Mouse (Mus musculus): ENCODE results near the gene Bend7.

Gene Bend7

DNA sequence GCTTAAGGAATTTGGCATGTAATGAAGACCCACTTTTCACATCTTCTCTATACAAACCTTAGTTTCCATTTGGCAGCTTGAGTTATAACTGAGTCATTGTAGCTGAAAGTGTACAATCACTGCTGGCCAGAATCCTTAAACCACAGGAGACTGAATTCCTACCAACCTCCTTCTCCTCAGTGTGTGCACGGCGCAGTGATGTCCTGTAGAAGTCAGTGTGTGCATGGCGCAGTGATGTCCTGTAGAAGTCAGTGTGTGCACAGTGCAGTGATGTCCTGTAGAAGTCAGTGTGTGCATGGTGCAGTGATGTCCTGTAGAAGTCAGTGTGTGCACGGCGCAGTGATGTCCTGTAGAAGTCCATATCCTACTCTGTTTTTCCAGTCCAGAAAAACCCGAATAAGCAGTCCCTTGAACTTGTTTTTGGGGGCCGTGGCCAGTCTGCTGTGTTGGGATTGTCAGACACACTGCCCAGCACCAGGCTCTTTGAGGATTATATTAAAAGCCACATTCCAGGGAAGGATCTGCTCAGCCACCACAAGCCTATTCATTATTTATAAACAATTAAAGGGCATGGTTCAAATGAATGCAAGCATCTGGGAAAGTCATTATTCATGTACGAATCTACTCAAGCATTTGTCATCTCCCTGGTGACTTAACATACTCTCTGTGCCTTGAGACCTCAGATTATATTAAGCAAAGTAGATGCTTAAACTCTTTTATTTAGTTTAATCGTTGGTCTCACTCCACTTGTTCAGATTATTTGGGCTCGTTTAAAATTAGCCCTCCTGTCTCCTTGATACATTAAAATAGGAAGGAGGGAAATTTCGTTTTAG lies 65.4 kb downstream of the Bend7 start:
- DNase-seq (ENCODE audit: low read depth, low spot score) = no peak

DNA sequence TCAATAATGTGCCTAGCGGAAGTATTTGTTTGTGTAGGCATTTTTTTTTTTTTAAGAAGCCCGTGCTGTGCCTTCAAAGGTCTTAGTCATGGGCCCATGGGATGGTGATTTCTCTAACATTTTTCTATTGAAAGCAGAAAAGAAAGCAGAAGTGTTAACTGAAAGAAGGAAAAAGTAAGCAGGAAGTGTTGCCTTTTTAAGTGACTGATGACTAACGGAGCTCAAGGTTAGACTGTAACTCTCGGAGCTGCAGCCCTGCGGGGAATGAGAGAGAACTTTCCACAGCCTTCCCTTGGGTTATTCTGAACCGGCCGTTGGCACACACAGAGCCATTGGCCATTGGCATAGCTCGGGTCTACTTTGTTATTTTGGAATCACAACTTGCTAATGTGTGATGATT lies 66.4 kb downstream of the Bend7 start:
- no peak for DNase-seq (ENCODE audit: low read depth, low spot score)

DNA sequence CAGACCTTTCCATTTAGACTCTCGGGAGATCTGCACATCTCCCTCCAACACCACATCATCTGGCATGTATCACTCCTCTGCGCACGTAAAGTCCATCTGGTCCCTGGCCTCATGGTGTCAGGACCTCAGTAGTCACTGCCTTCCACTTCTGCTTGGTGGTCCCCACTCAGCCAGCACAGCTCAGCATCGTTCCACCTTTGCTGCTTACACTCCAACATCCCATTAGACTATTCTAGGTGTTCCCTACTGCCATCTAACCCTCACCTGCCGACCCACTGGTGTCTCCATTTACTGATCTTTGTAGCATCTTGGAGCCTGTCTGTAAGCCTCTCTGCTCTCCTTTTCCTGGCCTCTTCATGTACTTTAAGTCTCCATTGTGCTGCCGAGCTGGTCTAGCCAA lies 67.4 kb downstream of the Bend7 start:
- DNase-seq (ENCODE audit: low read depth, low spot score) = no peak

DNA sequence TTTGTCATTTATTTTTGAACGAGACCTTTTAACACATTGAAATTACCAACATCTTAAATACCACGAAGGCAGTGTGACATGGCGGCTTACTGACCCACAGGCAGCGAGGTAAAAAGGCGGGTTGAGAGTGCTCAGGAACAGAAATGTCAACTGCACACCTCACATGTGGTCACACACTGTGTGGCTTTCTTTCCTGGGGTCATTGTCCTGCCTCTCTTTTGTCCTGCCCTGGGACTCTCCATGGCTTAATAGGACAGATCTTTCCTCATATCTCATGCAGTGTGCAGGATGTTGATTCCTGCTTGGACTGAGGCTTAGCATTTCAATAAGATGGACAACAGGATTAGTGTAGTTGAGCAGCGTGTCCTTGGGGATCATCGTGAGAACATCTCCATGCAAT lies 69.6 kb downstream of the Bend7 start:
- no peak for DNase-seq (ENCODE audit: low read depth, low spot score)

DNA sequence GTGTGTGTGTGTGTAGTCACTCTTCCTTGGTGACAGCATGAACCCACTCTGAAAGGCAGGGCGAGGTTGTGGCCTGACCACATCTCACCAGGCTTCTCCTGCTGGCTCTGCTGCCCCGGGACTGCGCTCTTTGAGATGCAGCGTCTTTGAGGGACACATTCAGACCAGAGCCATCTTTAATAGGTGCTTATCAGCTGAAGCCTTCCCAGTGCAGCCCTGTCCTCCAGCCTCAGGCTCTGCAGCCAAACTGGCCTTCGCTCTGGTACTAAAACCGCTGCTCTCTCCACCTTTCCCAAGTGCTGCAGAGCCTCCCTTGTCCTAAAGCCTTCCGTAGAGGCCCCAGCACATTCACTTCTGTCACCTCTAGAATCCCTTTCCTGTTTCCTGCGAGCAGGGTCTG lies 74.0 kb downstream of the Bend7 start:
- no peak for DNase-seq (ENCODE audit: low read depth, low spot score)

DNA sequence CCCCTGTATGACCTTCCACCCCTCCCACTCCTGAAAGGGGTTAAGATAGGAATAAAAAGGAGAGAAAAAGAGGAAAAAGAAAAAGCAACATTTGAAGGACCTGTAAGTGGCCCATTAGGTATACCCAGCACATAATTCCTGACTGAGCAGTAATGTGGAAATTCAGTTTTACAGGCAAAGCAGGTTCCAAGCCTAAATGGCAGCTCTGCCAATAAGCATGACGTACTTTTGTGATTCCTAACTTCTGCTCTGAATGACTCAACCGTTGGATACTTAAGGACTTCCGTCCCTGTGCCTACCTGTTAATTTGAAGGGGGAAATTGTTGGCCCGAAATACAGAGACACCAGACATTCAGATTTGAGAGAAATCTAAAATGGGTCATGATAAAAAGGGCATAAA lies 74.9 kb downstream of the Bend7 start:
- no peak for DNase-seq (ENCODE audit: low read depth, low spot score)

DNA sequence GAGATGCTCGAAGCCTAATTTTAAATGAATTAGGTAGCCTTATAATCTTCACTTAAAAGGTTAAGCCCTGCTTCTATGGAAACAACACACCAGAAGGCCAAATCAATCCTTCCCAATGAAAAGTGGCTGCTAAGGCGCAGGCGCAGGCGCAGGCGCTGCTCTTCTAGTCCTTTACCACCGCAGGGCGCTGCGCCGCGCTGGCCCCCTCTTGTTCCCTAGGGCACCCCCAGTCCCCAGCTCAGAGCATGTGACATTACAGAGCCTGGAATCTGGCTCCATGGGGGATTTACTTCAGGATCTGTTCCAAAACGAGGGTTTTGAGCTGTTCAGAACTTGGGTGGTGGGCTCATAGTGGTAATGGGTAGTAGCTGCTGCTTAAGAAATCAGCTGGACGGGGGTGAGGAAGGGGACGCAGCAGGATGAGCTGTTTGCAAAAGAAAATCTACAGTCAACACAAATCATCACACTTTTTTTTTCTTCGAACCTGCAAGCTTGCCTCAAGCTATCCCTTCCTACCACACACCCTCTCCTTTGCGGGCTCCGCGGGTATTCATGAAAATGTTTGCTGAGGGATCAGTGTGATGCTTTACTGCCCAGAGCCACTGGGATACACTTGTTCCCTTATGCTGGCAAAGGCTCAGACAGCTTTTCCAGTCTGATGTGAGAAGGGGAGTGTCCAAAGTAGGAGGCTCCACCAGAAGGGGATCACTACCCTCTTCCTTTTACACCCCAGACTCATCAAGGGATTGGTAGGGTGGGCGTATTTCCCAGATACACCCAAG lies 85.0 kb downstream of the Bend7 start:
- no peak for DNase-seq (ENCODE audit: low read depth, low spot score)

DNA sequence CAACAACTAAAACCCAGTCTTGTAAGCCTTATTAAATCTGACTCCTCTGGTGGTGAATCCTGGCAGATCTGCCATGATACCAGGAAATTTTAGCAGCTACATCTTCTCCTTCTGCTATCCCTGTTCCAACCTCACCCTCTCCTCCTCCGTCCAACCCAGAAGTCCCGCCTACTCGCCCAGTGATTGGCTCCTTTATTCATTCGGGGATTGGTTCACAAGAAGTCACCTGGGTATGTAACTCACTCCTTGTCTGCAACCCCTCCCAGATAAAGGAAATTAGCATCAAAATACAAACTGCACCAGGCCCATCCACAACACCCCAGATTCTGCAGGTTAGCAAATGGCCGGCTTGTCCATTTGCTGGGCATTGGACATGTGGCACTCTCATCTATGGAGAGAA lies 98.7 kb downstream of the Bend7 start:
- DNase-seq (ENCODE audit: low read depth, low spot score) = no peak

DNA sequence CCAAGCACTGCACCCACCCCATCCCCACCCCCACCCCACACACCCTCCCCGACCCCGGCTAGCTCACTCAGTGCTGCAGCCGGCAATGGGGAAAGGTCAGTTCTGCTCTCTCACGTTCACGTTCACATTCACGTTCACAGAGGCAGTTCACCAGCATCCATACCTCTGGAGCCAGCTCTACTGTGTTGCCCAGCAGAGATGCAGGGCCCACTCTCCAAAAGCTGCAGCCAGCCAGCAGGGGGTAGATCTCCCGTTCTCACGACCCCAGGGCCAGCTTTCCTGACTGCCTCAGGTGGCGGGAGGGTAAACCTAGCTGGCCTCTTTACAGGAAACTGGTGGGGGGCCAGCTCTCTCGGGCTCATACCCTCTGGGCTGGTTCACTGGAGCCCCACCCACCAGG lies 100.0 kb downstream of the Bend7 start:
- DNase-seq (ENCODE audit: low read depth, low spot score) = no peak

DNA sequence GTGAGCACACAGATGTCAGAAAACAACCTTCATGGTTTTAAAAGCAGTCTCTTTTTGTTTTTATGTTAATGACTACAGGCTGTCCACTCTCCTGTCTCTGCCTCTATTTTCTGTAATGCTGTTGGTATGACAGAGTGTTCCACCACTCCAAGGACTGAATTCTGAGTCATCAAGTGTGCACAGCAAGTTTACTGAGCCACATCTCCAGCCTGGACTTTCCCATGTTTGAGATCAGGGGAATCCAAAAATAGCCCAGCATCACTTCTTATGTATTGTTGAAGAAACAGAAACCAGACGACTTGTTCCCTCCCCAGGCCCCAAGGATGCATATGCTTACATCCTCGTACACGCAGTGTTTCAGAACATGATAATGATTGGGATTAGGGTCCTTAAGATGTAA lies 102.6 kb downstream of the Bend7 start:
- DNase-seq (ENCODE audit: low read depth, low spot score) = no peak

DNA sequence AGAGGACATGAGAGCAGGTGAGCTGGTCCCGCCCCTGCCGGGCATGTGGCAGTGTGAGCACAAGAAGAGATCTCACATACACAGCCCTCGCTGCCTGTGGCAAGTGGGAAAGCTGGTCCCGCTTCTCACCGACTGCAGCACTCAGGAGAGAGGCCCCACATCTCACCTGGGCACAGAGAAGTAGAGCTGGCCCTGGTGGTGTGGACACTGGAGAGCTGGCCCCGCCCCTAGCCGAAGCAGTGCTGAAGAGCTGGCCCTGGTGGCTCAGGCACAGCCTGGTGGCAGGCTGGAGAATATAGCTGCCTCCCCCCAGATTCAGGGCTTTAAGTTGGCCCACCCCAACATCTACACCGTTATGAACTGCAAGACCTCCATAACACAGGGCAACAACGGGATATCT lies 106.4 kb downstream of the Bend7 start:
- no peak for DNase-seq (ENCODE audit: low read depth, low spot score)

DNA sequence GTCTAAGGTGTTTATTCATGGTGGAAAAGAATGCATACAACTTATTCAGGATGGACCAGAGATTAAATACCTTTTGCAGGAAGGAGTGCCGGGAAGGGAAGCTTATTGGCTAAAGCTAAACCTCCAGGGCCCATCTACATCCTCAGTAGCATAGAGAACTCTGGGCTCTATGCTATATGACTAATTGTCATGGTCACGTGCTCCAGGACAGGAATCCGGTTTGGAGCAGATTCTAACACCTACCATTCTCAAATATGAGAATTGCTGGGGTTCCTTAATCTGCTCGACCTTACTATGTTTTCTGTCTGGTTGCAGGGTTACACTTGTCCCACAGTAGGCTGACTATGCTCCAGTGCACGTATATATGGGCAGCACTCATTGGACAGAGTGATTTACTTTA lies 110.4 kb downstream of the Bend7 start:
- DNase-seq (ENCODE audit: low read depth, low spot score) = no peak

DNA sequence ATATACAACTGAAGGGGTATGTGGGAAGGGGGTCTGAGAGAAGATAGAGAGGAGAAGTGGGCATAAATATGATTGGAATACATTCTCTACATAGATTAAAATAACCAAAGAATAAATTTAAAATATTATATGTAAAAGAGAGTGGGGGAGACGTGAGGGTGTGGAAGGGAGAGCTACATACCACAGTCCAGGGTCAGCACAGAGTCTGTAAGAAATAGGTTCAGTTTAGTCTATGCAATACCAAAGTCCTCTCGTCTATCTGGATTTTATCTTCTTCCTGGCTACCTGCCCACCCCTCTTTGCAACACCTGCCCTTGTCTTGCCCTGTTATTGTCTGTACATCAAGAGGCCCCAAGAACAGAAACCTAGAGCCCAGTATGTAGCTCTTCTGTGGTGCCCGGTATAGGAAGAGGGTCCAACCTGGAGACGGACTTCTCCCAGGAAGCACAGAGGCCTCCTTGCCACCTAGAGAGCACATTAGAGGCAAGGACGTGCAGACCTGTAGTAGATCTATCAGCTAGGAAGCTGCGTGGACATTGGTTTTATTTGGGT lies 110.9 kb downstream of the Bend7 start:
- no peak for DNase-seq (ENCODE audit: low read depth, low spot score)

DNA sequence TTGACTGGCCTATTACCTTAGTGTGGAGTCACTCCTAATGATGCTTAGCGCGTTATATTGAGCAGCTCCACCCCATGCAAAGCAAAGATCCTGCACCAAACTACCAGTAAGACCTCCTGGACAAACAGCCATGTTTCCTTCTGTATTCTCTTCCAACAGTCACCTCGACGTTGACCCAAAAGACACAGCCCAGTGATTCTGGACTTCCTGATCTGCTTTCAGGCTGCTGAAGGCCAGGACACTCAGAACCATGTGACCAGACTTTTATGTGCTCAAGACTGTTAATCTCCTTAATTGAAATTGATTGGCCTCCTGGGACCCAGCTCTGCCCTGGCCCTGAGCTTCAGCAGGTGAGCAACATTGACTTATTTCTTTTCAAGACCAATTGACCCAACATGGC lies 111.4 kb downstream of the Bend7 start:
- DNase-seq (ENCODE audit: low read depth, low spot score) = no peak

DNA sequence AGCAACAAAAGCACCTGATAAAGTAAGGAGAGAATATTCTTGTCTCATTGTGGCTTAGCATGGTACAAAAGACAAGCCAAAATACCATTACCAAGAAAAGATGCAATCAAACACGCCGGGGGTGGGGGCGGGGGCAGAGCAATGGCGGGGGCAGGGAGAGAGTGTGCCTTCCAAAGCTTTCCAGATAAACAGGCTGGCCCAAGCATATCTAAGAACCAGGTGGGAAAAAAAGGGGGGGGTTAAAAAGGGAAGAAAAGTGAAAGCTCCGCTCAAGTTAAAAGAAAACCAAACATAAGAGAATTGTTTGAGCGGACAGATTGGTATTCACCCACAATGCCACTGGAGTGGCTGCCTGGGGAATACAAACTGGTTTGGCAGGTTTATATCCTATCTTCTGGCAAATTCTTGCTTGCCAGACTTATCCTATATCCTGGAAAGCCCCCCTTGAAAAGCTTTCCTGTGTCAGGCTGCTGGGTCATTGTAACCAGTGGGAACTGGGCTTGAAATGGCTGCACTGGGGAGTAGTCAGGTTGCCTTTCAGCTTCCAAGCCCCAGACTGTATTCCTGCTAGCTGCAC lies 111.9 kb downstream of the Bend7 start:
- no peak for DNase-seq (ENCODE audit: low read depth, low spot score)

DNA sequence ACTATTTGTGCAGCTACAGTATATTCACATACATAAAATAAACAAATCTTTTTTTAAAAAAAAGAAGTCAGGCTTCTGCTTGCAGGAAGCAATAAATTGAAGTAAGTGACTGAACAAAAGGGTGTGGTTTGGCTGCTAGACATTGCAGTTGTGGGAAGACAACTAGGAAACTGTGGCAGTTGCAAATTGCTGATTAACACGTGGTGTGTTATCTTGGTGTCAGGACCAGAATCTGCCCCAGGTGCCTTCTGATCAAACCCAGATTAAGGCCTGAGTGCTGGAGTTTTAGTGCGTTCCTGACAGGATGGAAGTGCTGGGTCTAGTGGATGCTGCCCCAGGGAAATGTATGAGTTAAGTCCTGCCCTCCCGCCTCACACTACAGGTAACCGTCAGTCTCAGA lies 113.9 kb downstream of the Bend7 start:
- no peak for DNase-seq (ENCODE audit: low read depth, low spot score)

DNA sequence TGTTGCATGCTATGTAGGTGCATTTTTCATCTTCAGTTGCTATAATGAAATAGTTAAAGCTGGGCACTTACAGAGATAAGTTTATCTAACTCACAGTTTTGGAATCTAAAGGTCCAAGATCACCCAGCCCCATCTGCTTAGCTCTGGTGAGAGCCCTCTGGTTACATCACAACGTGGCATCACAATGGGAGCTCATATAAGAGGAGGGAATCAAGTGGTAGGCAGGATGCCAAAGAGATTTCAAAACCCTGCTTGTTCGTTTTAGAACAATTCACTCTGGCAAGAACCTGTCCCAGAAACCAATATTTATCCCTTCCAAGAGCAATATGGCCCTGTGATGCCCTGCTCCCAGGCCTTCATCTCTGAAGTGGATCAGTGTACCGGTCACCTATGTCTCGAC lies 114.5 kb downstream of the Bend7 start:
- no peak for DNase-seq (ENCODE audit: low read depth, low spot score)

DNA sequence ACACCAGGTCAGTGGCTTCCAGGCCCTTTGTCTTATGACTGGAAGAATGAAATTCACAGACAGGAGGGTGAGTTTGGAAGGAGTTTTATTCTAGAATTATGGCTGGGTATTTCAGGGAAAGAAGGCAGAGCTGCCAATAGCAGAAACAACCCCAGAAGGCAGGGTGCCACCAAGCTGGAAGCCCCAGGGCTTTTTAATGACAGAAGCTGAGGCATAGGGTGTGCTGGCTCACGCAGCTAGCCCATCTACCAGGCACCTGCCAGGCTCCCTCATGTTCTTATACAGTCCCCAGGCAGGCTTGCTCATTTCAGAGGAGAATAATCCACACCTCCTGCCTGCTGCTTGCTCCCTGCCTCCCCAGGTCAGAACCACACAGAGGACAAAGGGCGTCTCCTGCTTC lies 131.8 kb downstream of the Bend7 start:
- no peak for DNase-seq (ENCODE audit: low read depth, low spot score)
